Mouse (Mus musculus) midbrain, embryonic 10.5 days (tissue): Measurements from ENCODE around the gene Pgr. TPM values are rescaled to one million over a fixed set of nuclear protein-coding genes. Genes with fewer than 3 reads are reported as not detected.

Source experiments
- DNase-seq: peaks from one replicate; pipeline ENCODE4 v3.0.0-alpha.2; 2017; ENCODE audit warnings: low spot score
- H3K27ac ChIP-seq: fragments of 300-500 bp; sonication (generic); replicated peaks from 2 replicates; pipeline ENCODE4 v1.5.1; 2016; ENCODE audit warnings: mild to moderate bottlenecking
- H3K27me3 ChIP-seq: fragments of 300-500 bp; sonication (generic); 2 replicates; pipeline ENCODE4 v1.6.1; 2016; ENCODE audit warnings: low read depth, mild to moderate bottlenecking; ENCODE audit not compliant: poor library complexity, severe bottlenecking
- H3K36me3 ChIP-seq: fragments of 300-500 bp; sonication (generic); 2 replicates; pipeline ENCODE4 v1.6.1; 2016; ENCODE audit warnings: mild to moderate bottlenecking, moderate library complexity
- H3K4me1 ChIP-seq: fragments of 300-500 bp; sonication (generic); 2 replicates; pipeline ENCODE4 v1.6.1; 2016
- H3K4me3 ChIP-seq: fragments of 300-500 bp; sonication (generic); 2 replicates; pipeline ENCODE4 v1.5.1; 2016; ENCODE audit warnings: mild to moderate bottlenecking, moderate library complexity
- H3K9me3 ChIP-seq: fragments of 300-500 bp; sonication (generic); replicated peaks from 2 replicates; pipeline ENCODE4 v1.6.1; 2016; ENCODE audit warnings: mild to moderate bottlenecking
- WGBS: fragments of 180-500 bp; shearing (Covaris S2); methylation state at CpG from one replicate; pipeline ENCODE4 v1.1.7; 2016; 5-methylcytosine and 5-hydroxymethylcytosine counted together
- polyA plus RNA-seq: library from polyadenylated mRNA; unstranded; fragments of >200 nt; fragmentation: Nextera tagmentation; extraction: Ambion mirVana; gene quantifications from 2 replicates; pipeline ENCODE4 v1.2.1, GENCODE M21; 2016

Gene Pgr
- polyA plus RNA-seq, 1 experiment from 2014 or later: 0.04 TPM

DNA sequence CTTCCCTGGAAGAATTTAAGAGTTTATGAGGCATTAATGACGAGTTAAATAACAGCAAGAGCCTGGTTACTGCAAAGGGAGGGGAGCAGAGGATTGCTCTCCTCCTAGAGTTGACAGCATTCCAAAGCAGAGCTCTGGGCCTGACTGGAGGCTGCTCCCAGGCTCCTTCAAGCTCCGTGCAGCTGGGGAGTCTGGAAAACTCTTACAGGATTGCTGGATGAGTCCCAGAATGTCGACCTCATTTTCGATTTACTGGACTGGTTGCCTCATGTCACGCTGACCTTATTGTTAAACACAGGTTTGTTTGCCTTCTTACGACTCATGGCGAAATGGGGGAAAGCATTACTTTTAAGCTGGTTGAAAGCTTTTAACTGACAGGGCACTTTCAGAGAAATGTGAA, 70.6 kb downstream of the Pgr start:
- no peaks in the 10 kb centered on the region for H3K27me3 ChIP-seq
- H3K9me3 ChIP-seq: no peaks in the 10 kb centered on the region
- no peak overlapping the region for H3K4me3 ChIP-seq
- no peaks in the 10 kb centered on the region for H3K36me3 ChIP-seq
- DNase-seq: no peak
- H3K27ac ChIP-seq: no peak overlapping the region
- H3K4me1 ChIP-seq: no peaks in the 10 kb centered on the region
- 80% methylated on average over 7 of the region's 7 CpGs for WGBS

DNA sequence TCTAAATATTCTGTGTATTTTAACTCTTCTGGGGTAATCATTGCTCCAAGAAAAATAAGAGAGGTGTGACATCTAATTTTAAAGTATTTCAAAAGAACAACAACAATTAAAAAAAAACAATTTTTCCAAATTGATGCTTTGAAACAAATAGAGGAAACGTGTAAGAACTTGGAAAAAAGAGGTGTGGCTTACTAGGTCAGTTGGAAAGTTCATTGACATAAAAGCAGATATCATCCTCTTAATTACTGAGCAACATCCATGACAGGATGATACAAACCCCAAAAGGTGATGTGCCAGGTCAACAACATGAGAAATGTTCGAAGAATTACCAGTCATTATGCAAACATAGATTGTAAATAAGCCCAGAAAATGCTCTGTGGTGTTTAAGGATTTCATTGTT, 71.9 kb downstream of the Pgr start, which contains the start of gene Gm16485:
Gene Gm16485 (plus strand): TSS at position 301 of the 400 bp plus-strand sequence.
- 81% methylated on average over 2 of the region's 2 CpGs for WGBS
- H3K9me3 ChIP-seq: no peaks in the 10 kb centered on the region
- H3K27ac ChIP-seq: no peak within 1 kb of the TSS
- no peaks in the 10 kb centered on the region for H3K36me3 ChIP-seq
- H3K27me3 ChIP-seq: no peaks in the 10 kb centered on the region
- DNase-seq: no peak
- no peak within 1 kb of the TSS for H3K4me3 ChIP-seq
- H3K4me1 ChIP-seq: no peaks in the 10 kb centered on the region

DNA sequence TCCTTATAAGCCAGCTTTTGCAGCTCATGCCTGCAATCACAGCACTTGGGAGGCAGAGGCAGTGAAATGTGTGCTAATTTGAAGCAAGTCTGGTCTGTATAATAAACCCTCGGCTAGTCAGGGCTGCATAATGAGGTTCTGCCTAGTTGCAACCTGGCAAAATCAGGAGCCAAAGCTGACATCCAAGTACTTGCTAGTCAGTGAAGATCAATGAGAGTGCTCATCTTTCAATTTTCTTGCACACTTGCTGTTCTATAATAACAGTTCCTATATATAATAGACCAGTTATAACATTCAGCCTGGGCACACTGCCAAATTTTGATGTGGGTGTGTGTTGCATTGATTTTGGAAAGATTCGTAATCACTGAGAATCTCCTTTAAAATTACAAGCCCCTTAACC, 78.1 kb downstream of the Pgr start:
- no peaks in the 10 kb centered on the region for H3K36me3 ChIP-seq
- no peak overlapping the region for H3K4me3 ChIP-seq
- H3K4me1 ChIP-seq: no peaks in the 10 kb centered on the region
- no peaks in the 10 kb centered on the region for H3K27me3 ChIP-seq
- no peak for DNase-seq
- no peak overlapping the region for H3K27ac ChIP-seq
- WGBS: 72% methylated on average over 2 of the region's 2 CpGs
- no peaks in the 10 kb centered on the region for H3K9me3 ChIP-seq

DNA sequence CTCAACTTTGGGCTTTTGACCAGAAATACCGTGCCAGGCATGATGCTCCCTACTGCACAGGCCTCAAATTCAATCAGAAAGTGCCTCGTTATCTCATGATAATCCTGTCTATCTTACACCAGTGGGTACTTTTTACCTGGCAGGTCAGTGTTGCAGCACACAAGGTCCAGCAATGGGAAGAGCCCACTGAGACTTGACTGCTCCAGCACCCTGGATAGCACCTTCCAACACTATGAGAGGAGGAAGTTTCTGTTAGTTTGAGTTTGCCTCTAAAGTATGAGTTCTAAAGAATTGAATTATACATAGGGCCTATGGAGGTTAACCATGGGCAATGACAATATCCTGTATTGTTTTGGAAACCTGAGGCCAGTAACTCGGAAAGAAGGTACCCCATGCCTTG, 82.7 kb downstream of the Pgr start:
- no peak for DNase-seq
- no peaks in the 10 kb centered on the region for H3K27me3 ChIP-seq
- H3K27ac ChIP-seq: no peak overlapping the region
- no peak overlapping the region for H3K4me3 ChIP-seq
- no peaks in the 10 kb centered on the region for H3K36me3 ChIP-seq
- no peaks in the 10 kb centered on the region for H3K4me1 ChIP-seq
- H3K9me3 ChIP-seq: no peaks in the 10 kb centered on the region
- WGBS: 80% methylated on average over 3 of the region's 3 CpGs

DNA sequence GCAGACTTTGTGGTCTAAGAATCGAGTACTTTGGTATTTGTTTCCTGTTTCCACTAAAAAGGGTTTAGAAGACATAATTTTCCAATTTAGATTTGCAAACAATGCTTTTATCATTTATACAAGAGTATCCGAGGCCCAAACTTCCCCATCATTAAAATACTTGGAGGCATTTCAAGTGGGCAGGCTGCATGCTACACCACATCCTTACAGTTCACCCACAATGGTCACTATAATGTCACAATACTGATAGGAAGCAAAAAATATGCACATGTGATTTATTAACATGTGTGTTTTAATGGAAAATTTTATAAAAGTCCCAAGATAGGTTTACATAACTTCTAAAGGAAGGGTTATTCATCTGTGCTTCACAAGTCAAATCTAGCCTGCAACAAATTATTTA, 96.9 kb downstream of the Pgr start:
- Histone ChIP-seq H3K4me3 (no peak overlapping the region), H3K27me3 (no peaks in the 10 kb centered on the region), H3K9me3 (no peaks in the 10 kb centered on the region), H3K4me1 (no peaks in the 10 kb centered on the region), H3K27ac (no peak overlapping the region), H3K36me3 (no peaks in the 10 kb centered on the region)
- no peak for DNase-seq
- 90% methylated on average over 2 of the region's 2 CpGs for WGBS

DNA sequence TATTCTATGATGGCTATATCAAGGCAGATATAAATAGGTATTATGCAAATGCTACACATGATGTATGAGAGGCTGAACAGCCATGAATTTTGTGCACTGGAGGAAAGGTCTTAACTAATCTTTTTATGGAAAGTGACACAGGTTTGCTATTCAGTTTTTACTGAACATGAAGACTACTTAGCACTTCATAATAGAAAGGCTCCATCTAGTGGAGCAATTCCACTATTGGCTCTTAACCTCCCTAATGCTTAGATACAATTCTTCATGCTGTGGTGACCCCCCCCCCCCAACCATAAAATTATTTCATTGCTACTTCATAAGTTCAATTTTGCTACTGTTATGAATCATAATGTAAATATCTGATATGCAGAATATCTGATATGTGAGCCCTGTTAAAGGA, 101.5 kb downstream of the Pgr start:
- Histone ChIP-seq H3K4me3 (no peak overlapping the region), H3K27ac (no peak overlapping the region), H3K9me3 (no peaks in the 10 kb centered on the region), H3K27me3 (no peaks in the 10 kb centered on the region), H3K4me1 (no peaks in the 10 kb centered on the region), H3K36me3 (peaks cover 13% of the 10 kb centered on the region)
- no peak for DNase-seq

DNA sequence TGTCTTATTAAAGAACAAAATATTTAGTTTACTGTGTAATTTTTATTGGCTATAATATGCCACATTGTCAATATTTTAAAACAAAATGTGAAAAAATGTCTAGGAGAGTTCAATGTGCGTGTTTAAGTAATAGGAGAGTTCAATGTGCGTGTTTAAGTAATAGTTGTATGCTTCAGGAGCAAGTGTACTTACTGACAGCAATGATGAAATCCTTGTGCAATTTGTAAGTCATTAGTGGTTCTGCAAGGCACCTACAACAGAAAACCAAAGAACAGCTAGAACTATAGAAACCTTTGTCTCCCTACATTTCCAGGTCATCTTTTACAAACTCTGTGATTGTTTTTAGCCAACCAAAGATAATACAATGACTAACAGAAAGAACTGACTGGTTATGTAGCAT, 115.5 kb downstream of the Pgr start:
- Histone ChIP-seq H3K4me1 (no peaks in the 10 kb centered on the region), H3K27ac (no peak overlapping the region), H3K36me3 (peaks cover 22% of the 10 kb centered on the region), H3K9me3 (no peaks in the 10 kb centered on the region), H3K4me3 (no peak overlapping the region), H3K27me3 (no peaks in the 10 kb centered on the region)
- no peak for DNase-seq
- WGBS: 96% methylated on average over 2 of the region's 2 CpGs

Other genes starting within 250 kb of the Pgr start
- gene Gm16485, start 72.0 kb downstream of the Pgr start, polyA plus RNA-seq: 0.05 TPM in 1 of 2 replicates, not detected in the other